Mouse (Mus musculus): ENCODE data around the gene Mia. TPM values are rescaled to one million over a fixed set of nuclear protein-coding genes. Genes with fewer than 3 reads are reported as not detected.
A peak's percentile ranks its signal among the peaks of the same experiment; 100 is the strongest.

The Mia gene
- polyA plus RNA-seq (2011; ENCODE audit: insufficient read length, low read depth, missing spikeins) = not detected in 2 replicates

- Histone ChIP-seq H3K27ac (ENCODE audit: insufficient read depth, low read length) (no peak within 1 kb of the TSS), H3K4me1 (ENCODE audit: control insufficient read depth, insufficient read depth, low read length) (no peaks in the 10 kb centered on the region), H3K4me3 (ENCODE audit: insufficient read depth, low read length) (no peak within 1 kb of the TSS)
- TF ChIP-seq CTCF (IDR thresholded peaks at IDR 0.05; ENCODE audit: borderline replicate concordance, insufficient read depth, low read length) (no peak), POLR2A (IDR thresholded peaks at IDR 0.05; ENCODE audit: low read depth, low read length) (no peak)
Observed at GRCm38 (mm10) chr7:27180837-27181695, at the start of gene Mia, which contains the start of gene Gm21983. Gene Mia, minus strand, starts transcription at chr7:27181157. Gene Gm21983, minus strand, starts transcription at chr7:27181086.

DNA sequence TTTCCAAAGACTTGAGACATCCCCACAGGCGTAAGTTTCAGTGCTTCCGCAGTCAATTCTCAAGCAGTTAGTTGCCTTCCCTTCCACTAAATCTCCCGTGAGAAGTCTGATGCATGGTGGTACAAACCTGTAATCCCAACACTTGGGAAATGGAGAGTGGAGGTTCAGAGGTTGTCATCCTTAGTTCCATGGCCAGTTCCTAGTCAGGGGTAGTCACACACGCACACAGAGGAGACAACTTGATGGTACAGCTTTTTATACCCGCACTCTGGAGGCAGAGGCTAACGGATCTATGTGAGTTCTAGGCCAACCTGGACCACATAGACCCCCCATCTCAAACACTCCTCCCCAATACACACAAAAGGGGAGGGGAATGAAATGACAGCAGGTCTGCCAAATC, 47.9 kb upstream of the Mia start:
- TF ChIP-seq CTCF (IDR thresholded peaks at IDR 0.05; ENCODE audit: borderline replicate concordance, insufficient read depth, low read length) (no peak), POLR2A (IDR thresholded peaks at IDR 0.05; ENCODE audit: low read depth, low read length) (no peak)
- Histone ChIP-seq H3K4me1 (ENCODE audit: control insufficient read depth, insufficient read depth, low read length) (peaks cover 20% of the 10 kb centered on the region), H3K27ac (ENCODE audit: insufficient read depth, low read length) (peak overlapping the region; percentile 84), H3K4me3 (ENCODE audit: insufficient read depth, low read length) (peak overlapping the region; percentile 64)

- TF ChIP-seq CTCF (IDR thresholded peaks at IDR 0.05; ENCODE audit: borderline replicate concordance, insufficient read depth, low read length) = no peak
- TF ChIP-seq POLR2A (IDR thresholded peaks at IDR 0.05; ENCODE audit: low read depth, low read length) = peak; percentile 98
- Histone ChIP-seq H3K4me3 (ENCODE audit: insufficient read depth, low read length) (peak within 1 kb of the TSS; percentile 64), H3K27ac (ENCODE audit: insufficient read depth, low read length) (peak within 1 kb of the TSS; percentile 84), H3K4me1 (ENCODE audit: control insufficient read depth, insufficient read depth, low read length) (peaks cover 18% of the 10 kb centered on the region)
Observed at GRCm38 (mm10) chr7:27228281-27228821, 47.4 kb upstream of the Mia start, which contains the start of gene Itpkc. Gene Itpkc, minus strand, starts transcription at chr7:27228661.

DNA sequence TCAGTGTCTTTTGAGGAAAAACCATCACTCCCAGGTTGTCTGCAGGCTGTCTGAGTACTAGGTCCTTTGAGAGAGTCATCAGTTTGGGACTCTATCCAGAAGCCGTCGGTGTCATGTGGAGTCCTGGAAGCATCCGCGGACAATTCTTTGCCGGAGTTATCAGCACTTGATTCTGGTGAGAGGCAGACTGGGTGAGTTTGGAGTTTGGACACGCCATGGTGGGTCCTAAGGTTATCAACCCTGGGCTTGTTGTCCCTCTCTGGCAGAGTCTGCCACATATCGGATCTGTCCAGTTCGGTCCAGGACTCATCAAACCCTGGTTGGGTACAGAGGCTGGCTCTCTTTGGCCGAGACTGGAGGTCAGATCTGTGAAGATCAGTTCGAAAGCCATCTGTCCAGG, 46.7 kb upstream of the Mia start:
- Histone ChIP-seq H3K4me1 (ENCODE audit: control insufficient read depth, insufficient read depth, low read length) (peaks cover 18% of the 10 kb centered on the region), H3K27ac (ENCODE audit: insufficient read depth, low read length) (peak overlapping the region; percentile 47), H3K4me3 (ENCODE audit: insufficient read depth, low read length) (peak overlapping the region; percentile 64)
- no peak for TF ChIP-seq CTCF (IDR thresholded peaks at IDR 0.05; ENCODE audit: borderline replicate concordance, insufficient read depth, low read length)

DNA sequence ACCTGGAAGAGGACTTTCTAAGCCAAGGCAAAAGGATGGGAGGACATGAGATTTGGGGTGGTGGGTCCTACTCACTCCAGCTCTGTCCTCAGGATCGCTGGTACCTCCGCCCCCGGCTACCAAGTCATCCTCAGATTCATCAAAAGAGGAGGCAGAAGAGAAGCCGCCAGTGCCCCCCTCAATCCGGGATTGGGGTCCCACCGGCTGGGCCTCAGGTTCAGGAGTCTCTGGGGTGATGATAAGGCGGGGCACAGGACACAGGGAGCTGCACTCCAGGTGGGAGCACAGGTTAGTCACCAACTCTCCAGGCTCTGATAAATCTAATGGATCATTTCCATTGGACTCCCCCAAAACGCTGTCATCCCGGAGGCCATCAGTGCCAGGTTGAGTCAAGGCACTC, 46.3 kb upstream of the Mia start:
- H3K4me1 ChIP-seq (ENCODE audit: control insufficient read depth, insufficient read depth, low read length) = peaks cover 16% of the 10 kb centered on the region; the same call in 1 of the 2 replicates
- H3K27ac ChIP-seq (ENCODE audit: insufficient read depth, low read length) = no peak overlapping the region
- peak overlapping the region; percentile 64 for H3K4me3 ChIP-seq (ENCODE audit: insufficient read depth, low read length)
- no peak for TF ChIP-seq CTCF (IDR thresholded peaks at IDR 0.05; ENCODE audit: borderline replicate concordance, insufficient read depth, low read length)
- no peak for TF ChIP-seq POLR2A (IDR thresholded peaks at IDR 0.05; ENCODE audit: low read depth, low read length)

DNA sequence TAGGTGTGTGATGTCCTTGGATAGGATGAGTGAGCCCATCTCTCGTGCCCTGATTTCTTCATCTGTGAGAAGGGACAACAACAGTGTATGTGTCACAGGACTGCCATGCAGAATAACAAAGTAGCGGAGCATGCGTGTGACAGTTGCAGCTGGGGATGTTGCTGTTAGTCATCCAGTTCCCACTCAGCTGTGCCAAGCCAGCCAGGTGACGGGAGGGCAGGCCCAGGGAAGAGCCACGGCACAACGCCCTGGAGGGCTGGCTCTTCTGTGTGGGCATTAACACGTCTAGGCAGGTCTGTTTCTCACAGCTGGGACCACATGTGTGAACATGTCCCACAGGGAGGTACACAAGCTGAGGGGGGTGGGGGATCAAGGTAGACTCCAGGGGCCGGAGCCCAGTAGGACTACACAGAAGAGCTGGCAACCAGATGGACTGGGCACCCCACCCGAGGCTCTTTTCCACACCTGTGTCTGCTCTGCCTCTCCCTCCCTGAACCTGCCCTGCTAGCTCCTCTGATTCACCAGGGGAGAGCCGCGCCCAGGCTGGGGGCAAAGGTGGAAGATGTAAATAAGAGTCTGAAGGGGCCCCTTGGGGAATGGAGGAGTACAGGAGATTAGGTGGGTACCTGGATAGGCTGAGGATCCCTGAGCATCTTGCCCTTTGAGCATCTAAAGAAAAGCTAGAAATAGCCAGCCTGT, 44.1 kb upstream of the Mia start:
- TF ChIP-seq POLR2A (IDR thresholded peaks at IDR 0.05; ENCODE audit: low read depth, low read length) (no peak), CTCF (IDR thresholded peaks at IDR 0.05; ENCODE audit: borderline replicate concordance, insufficient read depth, low read length) (no peak)
- Histone ChIP-seq H3K4me3 (ENCODE audit: insufficient read depth, low read length) (no peak overlapping the region), H3K4me1 (ENCODE audit: control insufficient read depth, insufficient read depth, low read length) (peaks cover 16% of the 10 kb centered on the region; the same call in 1 of the 2 replicates), H3K27ac (ENCODE audit: insufficient read depth, low read length) (no peak overlapping the region)

GRCm38 (mm10) chr7:27222538-27222937, 41.6 kb upstream of the Mia start:
- H3K27ac ChIP-seq (ENCODE audit: insufficient read depth, low read length) = no peak overlapping the region
- no peak for TF ChIP-seq CTCF (IDR thresholded peaks at IDR 0.05; ENCODE audit: borderline replicate concordance, insufficient read depth, low read length)
- TF ChIP-seq POLR2A (IDR thresholded peaks at IDR 0.05; ENCODE audit: low read depth, low read length) = no peak

GRCm38 (mm10) chr7:27221939-27222338, 41.0 kb upstream of the Mia start:
- Histone ChIP-seq H3K27ac (ENCODE audit: insufficient read depth, low read length) (no peak overlapping the region), H3K4me1 (ENCODE audit: control insufficient read depth, insufficient read depth, low read length) (peaks cover 15% of the 10 kb centered on the region; the same call in 1 of the 2 replicates), H3K4me3 (ENCODE audit: insufficient read depth, low read length) (no peak overlapping the region)
- no peak for TF ChIP-seq POLR2A (IDR thresholded peaks at IDR 0.05; ENCODE audit: low read depth, low read length)

More at GRCm38 (mm10) chr7:27222538-27222937, 41.6 kb upstream of the Mia start:
- Histone ChIP-seq H3K4me3 (ENCODE audit: insufficient read depth, low read length) (no peak overlapping the region), H3K4me1 (ENCODE audit: control insufficient read depth, insufficient read depth, low read length) (peaks cover 16% of the 10 kb centered on the region; the same call in 1 of the 2 replicates)

GRCm38 (mm10) chr7:27219937-27220336, 39.0 kb upstream of the Mia start:
- H3K4me3 ChIP-seq (ENCODE audit: insufficient read depth, low read length) = no peak overlapping the region
- no peak for TF ChIP-seq CTCF (IDR thresholded peaks at IDR 0.05; ENCODE audit: borderline replicate concordance, insufficient read depth, low read length)
- TF ChIP-seq POLR2A (IDR thresholded peaks at IDR 0.05; ENCODE audit: low read depth, low read length) = no peak

More at GRCm38 (mm10) chr7:27219937-27220336, 39.0 kb upstream of the Mia start:
- H3K27ac ChIP-seq (ENCODE audit: insufficient read depth, low read length) = no peak overlapping the region
- H3K4me1 ChIP-seq (ENCODE audit: control insufficient read depth, insufficient read depth, low read length) = 0 out of 2 replicates have a peak, but pooled peaks cover 7% of the 10 kb centered on the region
